In genomic region chr9:57764974-57765363, GRCm38 (mm10) we compare ENCODE assay signal across 8 mouse cellular contexts. TPM values are rescaled to one million over a fixed set of nuclear protein-coding genes. Genes with fewer than 3 reads are reported as not detected.
DNase-seq lines count a peak whose midpoint lies in the region; ATAC-seq and TF ChIP-seq lines count a peak whose summit lies in the region.

No protein-coding gene starts in this region.

- H3K9ac ChIP-seq in forebrain, embryonic 15.5 days (replicated peaks), result peak overlapping the region; percentile 98
- peak overlapping the region; percentile 99 for H3K9ac ChIP-seq in neural tube, embryonic 15.5 days (replicated peaks)

- H3K27ac ChIP-seq in forebrain, embryonic 15.5 days (replicated peaks), result peak overlapping the region; percentile 99
- peak overlapping the region; percentile 99 for H3K27ac ChIP-seq in neural tube, embryonic 15.5 days (replicated peaks)

- peak overlapping the region; percentile 95 for H3K4me2 ChIP-seq in forebrain, embryonic 15.5 days (replicated peaks)
- H3K4me2 ChIP-seq in neural tube, embryonic 15.5 days, result peak overlapping the region; percentile 96

- DNase-seq in G1E (ENCODE audit: low spot score), result peak; percentile 98
- peak; percentile 92 for DNase-seq in cerebellum, adult 11-12 months
- peak; percentile 93 for DNase-seq in heart, postnatal 25 days (ENCODE audit: low spot score)
- peak; percentile 90 to 94 for DNase-seq in layer of hippocampus, adult 18-20 months (ENCODE audit: low spot score in 2 of 2)
- peak; percentile 96 for DNase-seq in lung, adult 2 months
- peak; percentile 96 for DNase-seq in testis, postnatal 10 days (ENCODE audit: low spot score)

- no peak for TF ChIP-seq CTCF in G1E (IDR thresholded peaks at IDR 0.05; ENCODE audit: low read depth, low read length)
- no peak for TF ChIP-seq CTCF in lung, adult 2 months (IDR thresholded peaks at IDR 0.05; ENCODE audit: insufficient read depth, low read length)

- H3K36me3 ChIP-seq in G1E (replicated peaks), result peaks cover 33% of the 10 kb centered on the region
- peaks cover 12% of the 10 kb centered on the region for H3K36me3 ChIP-seq in forebrain, embryonic 15.5 days
- peaks cover 18% of the 10 kb centered on the region for H3K36me3 ChIP-seq in neural tube, embryonic 15.5 days

- intact Hi-C loops in heart, postnatal 25 days (cut with DNase I), result loop anchor here (5.0 kb wide), 3 partner anchors 147 to 243 kb away; partner anchors contain the start of genes Cox5a and Ubl7

- TF ChIP-seq POLR2A in lung, adult 2 months (IDR thresholded peaks at IDR 0.05; ENCODE audit: borderline replicate concordance, extremely low read depth, low read depth, low read length), result peak; percentile 46; the same call in 1 of the 2 replicates

- H3K4me1 ChIP-seq in G1E (ENCODE audit: insufficient read depth, low read depth, low read length), result peaks cover 76% of the 10 kb centered on the region
- peaks cover 34% of the 10 kb centered on the region for H3K4me1 ChIP-seq in forebrain, embryonic 15.5 days
- H3K4me1 ChIP-seq in lung, adult 2 months (ENCODE audit: control insufficient read depth, insufficient read depth, low read length), result peaks cover 26% of the 10 kb centered on the region
- H3K4me1 ChIP-seq in neural tube, embryonic 15.5 days, result peaks cover 45% of the 10 kb centered on the region

- H3K27me3 ChIP-seq in G1E (ENCODE audit: insufficient read depth, low read length), result no peaks in the 10 kb centered on the region; the same call in 1 of the 2 replicates
- no peaks in the 10 kb centered on the region for H3K27me3 ChIP-seq in forebrain, embryonic 15.5 days
- H3K27me3 ChIP-seq in neural tube, embryonic 15.5 days (replicated peaks), result no peaks in the 10 kb centered on the region

- 0% methylated on average over 45 of the region's 45 CpGs for WGBS in forebrain, embryonic 15.5 days
- WGBS in lung, adult 2 months, result under 1% methylated on average over 45 of the region's 45 CpGs
- WGBS in neural tube, embryonic 15.5 days, result under 1% methylated on average over 45 of the region's 45 CpGs

- H3K9me3 ChIP-seq in G1E (replicated peaks), result no peaks in the 10 kb centered on the region
- H3K9me3 ChIP-seq in forebrain, embryonic 15.5 days, result no peaks in the 10 kb centered on the region
- H3K9me3 ChIP-seq in neural tube, embryonic 15.5 days (replicated peaks), result no peaks in the 10 kb centered on the region

- ATAC-seq in G1E (ENCODE audit: extremely low read depth, insufficient number of reproducible peaks, low FRiP score, poor library complexity, severe bottlenecking), result peak; percentile 35; the same call in 1 of the 2 replicates
- peak; percentile 92 for ATAC-seq in forebrain, embryonic 15.5 days (replicated peaks)
- peak; percentile 91 for ATAC-seq in neural tube, embryonic 15.5 days (ENCODE audit: low FRiP score)

- peak overlapping the region; percentile 95 for H3K4me3 ChIP-seq in G1E (ENCODE audit: low read depth, low read length)
- H3K4me3 ChIP-seq in forebrain, embryonic 15.5 days, result peak overlapping the region; percentile 88
- peak overlapping the region; percentile 72 for H3K4me3 ChIP-seq in lung, adult 2 months (replicated peaks; ENCODE audit: extremely low read depth, low read depth, low read length)
- H3K4me3 ChIP-seq in neural tube, embryonic 15.5 days (replicated peaks), result peak overlapping the region; percentile 92

RNA-seq across cellular contexts. Expression of gene Clk3, which starts 0.7 kb away (rescaled TPM):
- total RNA-seq in G1E (2014; fragmentation: Nextera tagmentation) (95.9 and 119 TPM in 2 replicates), G1E (2017) (53.8 and 56.8 TPM in 2 replicates)
- 33.0 and 36.9 TPM in 2 replicates for polyA plus RNA-seq in G1E (2012)
- polyA plus RNA-seq in forebrain, embryonic 15.5 days (2015; fragmentation: Nextera tagmentation; extraction: Ambion mirVana), result 88.6 and 93.0 TPM in 2 replicates
- 10 to 100 TPM; 27.6 to 29.2 TPM for total RNA-seq in heart, postnatal 25 days (2021)
- total RNA-seq in layer of hippocampus, adult 18-20 months (2021), result 10 to 100 TPM; 75.3 to 76.6 TPM
- polyA plus RNA-seq in lung, adult 2 months (2012; rRNA removed), result 95.5 and 159 TPM in 2 replicates
- polyA plus RNA-seq in neural tube, embryonic 15.5 days (2015; fragmentation: Nextera tagmentation; extraction: Ambion mirVana), result 63.6 and 65.7 TPM in 2 replicates

RNA-seq across cellular contexts. Expression of gene Edc3, which starts 56.6 kb away (rescaled TPM):
- total RNA-seq in G1E (2014; fragmentation: Nextera tagmentation) (11.6 and 13.2 TPM in 2 replicates), G1E (2017) (5.7 and 5.9 TPM in 2 replicates)
- 9.5 and 9.8 TPM in 2 replicates for polyA plus RNA-seq in G1E (2012)
- polyA plus RNA-seq in forebrain, embryonic 15.5 days (2015; fragmentation: Nextera tagmentation; extraction: Ambion mirVana), result 36.4 and 37.1 TPM in 2 replicates
- 1 to 10 TPM; 4.9 to 7.0 TPM for total RNA-seq in heart, postnatal 25 days (2021)
- 10 to 100 TPM; 14.7 to 14.8 TPM for total RNA-seq in layer of hippocampus, adult 18-20 months (2021)
- 17.6 and 19.4 TPM in 2 replicates for polyA plus RNA-seq in lung, adult 2 months (2012; rRNA removed)
- polyA plus RNA-seq in neural tube, embryonic 15.5 days (2015; fragmentation: Nextera tagmentation; extraction: Ambion mirVana), result 27.6 and 29.4 TPM in 2 replicates

Comparison
In these comparisons a context has a peak if more than half of its experiments do, and no peak if none do; other contexts are left out.
1. Peak in every context shown above with its lines: DNase-seq, ATAC-seq, H3K4me3 ChIP-seq and H3K27ac ChIP-seq.
2. ATAC-seq: peak in every context shown above with its lines; median percentile 92 in forebrain, embryonic 15.5 days; 91 in neural tube, embryonic 15.5 days; 35 in G1E.